Mouse (Mus musculus) kidney, adult 11 months (tissue): ENCODE data around the gene Fam131b.

Experiments
- DNase-seq: peaks from one replicate; pipeline ENCODE4 v3.0.0; 2022

Fam131b gene

DNA sequence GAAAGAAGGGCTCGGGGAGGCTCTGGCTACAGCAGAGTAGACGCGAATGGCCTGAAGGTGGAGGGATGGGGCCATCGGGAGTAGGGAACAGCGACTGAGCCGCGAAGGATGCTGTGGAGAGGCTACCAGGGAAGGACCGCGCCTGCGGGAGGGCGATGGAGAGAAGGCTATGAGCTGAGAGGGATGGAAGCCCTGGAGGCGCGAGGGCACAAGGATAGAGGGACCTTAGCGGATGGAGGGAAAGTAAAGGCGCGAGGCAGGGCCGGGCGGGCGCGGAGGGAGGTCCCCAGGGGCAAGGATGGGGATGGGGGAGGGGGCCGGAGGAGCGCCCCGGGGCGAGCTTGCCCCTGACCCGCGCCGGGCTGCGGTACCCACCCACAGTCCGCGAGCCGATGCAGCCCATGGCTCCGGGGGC lies 369 bp downstream of the Fam131b start:
- no peak for DNase-seq

DNA sequence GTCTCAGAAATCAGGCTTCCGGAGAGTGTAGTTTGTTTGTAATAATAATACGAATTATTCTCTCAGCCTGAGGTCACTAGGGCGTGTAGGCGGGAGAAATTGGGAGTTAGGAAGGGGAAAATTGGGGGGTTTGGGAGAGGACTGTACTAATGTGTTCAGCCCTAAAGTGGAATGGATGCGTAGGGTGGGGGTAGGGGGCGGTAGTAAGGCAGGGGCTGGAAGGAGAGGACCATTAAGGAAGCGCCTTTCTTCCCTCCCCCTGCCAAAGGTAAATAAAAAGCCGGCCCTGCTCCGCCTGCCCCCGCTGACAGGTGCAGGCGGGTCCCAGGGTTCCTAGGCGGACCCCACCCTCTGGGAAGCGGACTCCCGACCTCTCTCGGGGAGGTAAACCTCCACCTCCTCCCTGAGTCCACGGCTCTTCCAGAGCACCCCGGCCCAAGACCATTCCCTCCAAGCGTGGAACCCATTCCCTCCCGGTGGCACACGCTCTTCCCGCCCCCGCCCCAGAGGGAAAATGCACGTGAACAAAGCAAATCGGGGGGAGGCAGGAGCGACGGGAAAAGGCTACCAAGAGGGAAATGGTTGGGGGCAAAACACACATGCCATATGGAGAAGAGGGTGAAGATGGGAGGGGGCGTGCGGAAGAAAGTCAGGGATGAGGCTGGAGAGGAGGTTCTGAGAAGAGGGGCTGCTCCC lies 924 bp downstream of the Fam131b start:
- no peak for DNase-seq

DNA sequence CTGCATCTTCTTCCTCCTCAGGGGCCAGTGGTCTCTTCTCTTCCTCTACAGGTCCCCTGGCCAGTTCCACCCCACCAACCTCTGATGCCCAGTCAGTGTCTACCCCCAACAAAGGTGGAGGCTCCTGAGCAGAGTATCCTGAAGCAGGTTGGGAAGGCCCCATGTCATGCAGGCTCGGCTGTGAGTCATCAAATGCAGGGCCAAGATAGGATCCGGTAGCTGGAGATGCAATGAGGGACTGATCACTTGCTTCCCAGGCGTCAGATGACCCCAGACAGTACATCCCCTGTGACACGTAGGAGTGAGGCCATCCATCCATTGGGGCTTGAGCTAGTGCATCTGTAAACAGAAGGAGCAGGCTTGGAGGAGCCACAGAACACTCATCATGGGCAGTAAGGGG lies 6.2 kb downstream of the Fam131b start:
- DNase-seq = no peak

DNA sequence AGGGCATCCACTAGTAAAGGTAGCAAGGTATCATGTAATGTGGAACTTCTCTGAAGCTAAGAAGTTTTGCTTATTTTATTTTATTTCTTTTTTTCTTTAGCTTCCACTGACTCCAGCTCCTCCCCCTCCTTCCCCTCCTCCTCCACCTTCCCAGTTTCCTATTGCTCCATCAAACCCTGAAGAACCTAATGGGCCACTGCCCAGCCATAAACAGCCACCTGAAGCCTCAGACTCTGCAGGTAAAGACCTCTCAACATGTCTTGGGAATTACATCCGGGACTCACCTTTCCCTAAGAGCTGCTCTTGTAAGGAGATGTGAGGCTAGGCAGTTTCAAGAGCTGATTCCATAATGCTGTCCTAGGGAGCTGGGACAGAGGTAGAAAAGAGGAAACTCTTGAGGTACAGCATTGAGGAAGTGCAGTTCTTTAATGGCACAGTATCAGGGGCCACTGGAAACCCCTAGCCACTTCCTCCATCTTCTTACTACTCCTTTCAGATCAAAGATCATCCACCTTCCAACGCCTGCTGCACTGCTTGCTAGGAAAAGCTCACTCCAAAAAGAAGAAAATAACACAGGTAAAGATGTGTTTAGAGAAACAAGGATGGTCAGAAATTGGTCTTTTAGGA lies 13.9 kb downstream of the Fam131b start:
- DNase-seq = no peak

DNA sequence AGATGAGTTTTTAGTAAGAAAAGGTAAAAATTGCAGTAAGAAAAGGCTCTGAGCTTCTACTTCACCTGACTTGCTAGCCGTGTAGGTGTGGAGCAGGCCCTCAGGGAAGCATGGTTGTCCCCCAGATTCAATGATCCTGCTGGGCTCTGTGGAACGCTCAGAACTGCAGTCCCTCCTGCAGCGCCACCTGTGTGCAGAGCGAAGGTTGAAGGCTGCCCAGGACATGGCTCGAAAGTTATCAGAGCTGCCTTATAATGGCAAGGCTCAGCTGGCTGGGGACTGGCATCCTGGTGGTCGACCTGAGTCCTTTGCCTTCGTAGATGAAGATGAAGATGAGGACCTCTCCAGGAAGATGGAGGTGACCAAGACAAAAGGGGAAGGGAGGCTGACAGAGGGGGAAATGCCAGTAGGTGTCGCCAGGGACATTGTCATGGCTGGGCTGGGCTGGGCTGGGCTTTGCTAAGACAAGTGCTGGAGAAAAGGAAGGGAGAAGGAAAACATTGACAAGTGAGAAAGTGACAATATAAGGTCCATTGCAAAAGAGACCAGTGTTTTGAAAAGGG lies 14.5 kb downstream of the Fam131b start:
- DNase-seq = no peak

DNA sequence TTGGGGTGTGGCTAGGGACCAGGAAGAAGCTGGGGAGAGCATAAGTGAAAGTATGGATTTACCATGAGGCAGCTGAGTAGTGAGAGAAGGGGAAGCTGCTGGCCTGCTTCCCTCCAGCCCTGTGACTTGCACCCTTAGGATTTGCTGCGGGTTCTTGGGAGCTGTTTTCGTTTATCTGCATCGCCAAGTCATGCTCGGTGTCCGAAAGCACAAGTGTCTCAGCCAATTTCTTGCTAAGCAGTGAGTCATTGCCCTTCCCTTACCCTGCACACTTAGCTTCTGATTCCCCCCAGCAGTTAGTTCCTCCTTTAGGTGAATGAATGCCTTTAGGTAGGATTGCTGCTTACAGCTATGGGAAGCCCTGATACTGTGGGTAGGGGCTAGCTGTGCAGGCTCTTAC lies 25.1 kb downstream of the Fam131b start:
- no peak for DNase-seq

DNA sequence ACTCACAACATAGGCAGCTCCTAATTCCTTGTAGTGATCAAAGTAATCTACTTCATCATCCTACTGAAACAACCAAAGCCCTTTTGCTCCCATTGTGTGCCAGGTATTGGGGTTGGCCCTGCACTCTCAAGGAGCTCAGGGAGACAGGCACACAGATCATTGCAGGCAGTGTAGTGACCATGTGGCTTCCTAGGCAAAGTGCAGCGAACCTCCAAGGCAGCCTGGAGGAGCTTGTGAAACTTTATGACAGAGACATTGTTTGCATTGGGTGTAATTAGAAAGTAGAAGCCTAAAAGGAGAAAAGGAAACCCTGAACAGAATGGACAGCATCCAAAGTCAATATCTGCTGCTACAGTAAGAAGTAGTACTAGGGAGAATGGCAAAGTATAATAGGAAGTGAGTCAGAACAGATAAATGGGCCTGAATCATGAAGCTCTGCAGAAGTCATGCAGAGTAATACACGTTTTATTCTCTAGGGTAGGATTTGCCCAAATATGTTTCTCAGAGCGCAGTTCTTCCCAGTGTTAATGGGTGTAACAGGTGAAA lies 28.8 kb downstream of the Fam131b start:
- no peak for DNase-seq

DNA sequence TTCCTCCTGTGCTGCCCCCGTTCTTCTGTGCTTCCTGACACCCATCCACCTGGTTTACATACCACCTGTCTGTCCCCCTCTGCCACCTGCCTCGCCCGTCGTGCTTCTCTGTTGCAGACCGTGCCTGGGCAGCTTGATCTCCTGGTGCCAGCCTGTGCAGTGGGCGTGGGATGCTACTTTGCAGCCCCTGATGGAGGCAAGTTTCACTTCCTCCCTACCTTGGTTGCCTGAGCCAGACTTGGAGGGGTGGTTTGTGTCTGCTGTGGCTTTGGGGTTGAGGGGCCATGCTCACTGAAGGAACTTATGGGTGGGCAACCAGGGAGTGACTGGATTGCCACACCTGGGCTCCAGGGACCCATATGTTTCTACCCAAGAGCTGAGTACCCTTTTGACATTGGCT lies 31.1 kb downstream of the Fam131b start:
- DNase-seq = no peak

DNA sequence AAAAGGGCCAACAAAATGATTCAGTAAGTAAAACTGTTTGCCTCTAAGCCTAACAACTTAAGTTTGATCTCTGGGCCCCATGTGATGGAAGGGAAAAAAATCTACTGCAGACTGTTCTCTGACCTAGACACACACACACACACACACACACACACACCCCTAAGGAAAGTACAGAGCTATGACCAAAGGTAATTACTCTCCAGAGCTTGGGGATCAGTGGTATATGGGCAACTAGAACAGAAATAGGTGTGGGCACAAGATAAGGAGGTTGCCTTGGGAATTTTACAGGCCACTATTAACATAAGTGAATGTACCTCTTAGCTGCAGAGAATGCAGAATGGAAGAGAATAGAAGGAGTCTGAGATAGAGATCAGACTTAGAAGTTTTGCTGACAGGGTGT lies 36.9 kb downstream of the Fam131b start:
- no peak for DNase-seq

DNA sequence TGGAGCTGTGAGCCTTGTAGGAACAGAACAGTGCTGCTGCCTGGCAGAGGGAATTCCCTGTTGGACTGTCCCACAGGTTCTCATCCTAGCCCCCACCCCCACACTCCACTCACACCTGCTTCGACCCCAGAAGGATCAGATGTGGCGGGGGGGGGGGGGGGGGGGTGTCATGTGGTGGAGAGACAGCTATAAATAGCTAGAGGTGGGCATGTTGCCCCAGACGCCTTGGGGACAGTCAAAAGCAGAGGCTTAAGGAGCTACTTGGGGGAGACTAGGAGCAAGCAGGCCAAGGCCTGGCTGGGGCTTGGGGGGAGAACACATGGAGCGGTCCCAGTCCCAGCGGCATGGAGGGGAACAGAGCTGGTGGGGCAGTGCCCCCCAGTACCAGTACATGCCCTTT lies 38.0 kb downstream of the Fam131b start, which contains the start of gene Clcn1:
Gene Clcn1, plus strand, starts transcription at position 238 of the 400 bp plus-strand sequence.
- no peak for DNase-seq

DNA sequence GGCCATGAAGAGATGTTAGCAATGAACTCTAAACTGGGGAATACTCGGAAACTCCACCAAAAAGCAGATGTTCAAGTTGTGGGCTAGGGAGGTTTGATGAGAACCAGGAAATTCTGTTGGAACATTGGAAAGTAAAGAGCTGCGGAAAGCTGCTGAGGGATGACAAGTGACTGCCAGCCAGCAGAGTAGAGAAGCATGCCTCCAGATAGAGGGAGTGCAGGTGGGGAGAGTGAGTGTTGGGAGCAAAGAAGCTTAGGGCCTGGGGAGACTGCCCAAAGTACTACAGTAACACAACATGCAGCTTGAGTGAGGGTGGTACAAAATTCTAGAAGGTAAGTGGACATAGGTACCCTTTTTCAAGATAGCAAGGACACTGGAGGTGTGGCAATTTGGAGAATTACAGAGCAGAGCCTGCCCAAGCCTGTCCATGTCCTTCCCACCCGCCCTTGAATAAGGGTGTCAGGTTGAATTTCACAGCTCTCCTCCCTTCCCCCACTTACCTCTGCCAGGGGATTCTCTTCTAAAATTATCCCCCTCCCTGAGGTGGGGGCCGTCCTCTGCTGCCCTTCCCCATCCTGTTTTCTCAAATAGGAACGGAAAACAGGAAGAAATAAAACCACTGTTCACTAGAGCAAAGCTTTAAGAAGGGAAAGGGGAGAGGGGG lies 41.4 kb downstream of the Fam131b start:
- DNase-seq = no peak

DNA sequence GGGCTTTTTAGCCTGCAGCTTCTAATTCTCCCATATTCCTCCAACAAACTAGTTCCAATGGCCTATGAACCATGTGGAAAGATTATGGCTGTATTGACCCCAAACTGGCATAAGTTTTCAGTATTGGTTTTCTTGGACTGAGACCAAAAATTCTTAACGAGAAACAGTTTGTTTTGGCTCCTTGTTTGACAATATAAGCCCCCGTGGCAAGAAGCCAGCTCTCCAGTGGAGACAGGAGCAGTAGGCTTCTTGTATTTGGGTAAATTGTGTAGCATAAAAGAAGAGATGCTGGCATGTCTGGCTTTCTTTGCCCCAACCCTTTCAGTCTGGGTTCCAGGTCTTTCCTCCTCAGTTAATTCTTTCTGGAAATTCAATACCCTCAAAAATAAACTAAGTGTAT lies 48.3 kb downstream of the Fam131b start:
- no peak for DNase-seq

DNA sequence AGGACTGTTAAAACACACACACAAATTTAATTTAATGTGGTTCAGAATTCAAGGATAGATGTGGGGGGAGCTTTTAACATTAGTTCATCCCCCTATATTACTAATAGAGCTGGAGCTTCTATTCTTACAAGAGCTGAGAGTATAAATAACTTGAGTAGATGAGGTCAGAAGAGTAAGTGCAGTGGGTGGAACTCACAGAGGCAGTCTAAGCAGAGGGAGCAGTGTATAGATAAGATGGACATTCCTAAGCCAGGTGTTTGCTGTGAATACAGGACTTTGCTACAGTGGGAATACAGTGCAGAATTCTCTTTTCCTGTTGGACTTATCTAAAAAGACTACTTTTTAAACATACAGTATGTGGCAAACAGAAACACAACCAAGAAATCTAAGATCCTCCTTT lies 53.6 kb downstream of the Fam131b start:
- DNase-seq = no peak

DNA sequence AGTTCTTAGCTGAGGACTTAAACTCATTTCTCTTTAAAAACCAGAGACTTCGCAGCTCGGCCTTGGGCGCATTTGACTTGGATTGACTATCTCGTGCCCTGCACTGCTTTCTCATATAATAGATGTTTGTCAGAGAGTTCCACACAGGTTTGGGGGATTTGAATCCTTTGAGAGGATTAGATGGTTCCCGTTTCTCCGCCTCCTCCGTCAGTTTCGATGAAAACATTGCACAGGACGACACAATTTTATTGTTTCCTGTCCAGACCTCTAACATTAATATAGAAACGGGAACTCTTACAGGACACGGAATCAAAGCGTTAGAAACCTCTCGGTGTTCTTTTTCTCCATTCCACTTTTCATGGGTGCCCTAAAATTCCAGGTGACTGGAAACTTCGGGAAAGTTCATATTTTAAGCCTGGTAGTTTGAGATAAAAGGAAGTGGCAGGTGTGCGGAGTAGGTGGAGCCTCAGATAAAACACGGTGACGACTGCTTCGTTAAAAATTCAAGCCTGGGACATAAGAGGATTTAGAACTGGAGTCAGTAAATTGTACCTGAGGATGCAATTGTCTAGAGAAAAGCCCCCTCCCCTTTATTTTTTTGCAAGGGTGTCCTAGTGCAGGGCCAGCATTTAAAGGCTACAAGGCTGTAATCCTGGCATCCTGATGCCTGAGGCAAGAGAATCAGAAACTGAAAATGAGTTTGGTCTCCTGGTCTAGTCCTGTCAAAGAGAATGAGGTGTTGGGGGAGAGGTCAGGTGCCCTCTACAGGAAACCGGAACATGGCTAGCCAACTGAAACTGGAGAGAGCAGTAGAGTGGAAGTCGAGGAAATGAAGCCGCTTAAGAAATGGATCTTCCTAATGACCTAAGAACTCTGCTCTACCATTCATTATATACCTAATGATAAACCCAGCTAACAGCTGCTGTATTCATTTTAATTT lies 58.8 kb downstream of the Fam131b start:
- no peak for DNase-seq
